Mouse (Mus musculus) limb, embryonic 12.5 days (tissue): ENCODE measurements around the gene Smok2a. TPM values are rescaled to one million over a fixed set of nuclear protein-coding genes. Genes with fewer than 3 reads are reported as not detected.
"Not testable (repeated sequence)": the region's sequence is repeated elsewhere in the genome, so short reads cannot be mapped to it uniquely, and the experiment has no call there.

Experiments
- ATAC-seq: fragments of 200-750 bp; cut with Nextera tagmentation; 2 replicates; pipeline ENCODE4 v1.8.0; 2017; ENCODE audit warnings: low read depth, moderate TSS enrichment; ENCODE audit not compliant: insufficient number of reproducible peaks, insufficient read depth, low FRiP score, low TSS enrichment
- H3K27ac ChIP-seq: fragments of 300-500 bp; sonication (generic); 2 replicates; pipeline ENCODE4 v1.5.1; 2016; ENCODE audit warnings: mild to moderate bottlenecking, moderate library complexity
- H3K27me3 ChIP-seq: fragments of 300-500 bp; sonication (generic); 2 replicates; pipeline ENCODE4 v1.6.1; 2016; ENCODE audit warnings: mild to moderate bottlenecking, moderate library complexity
- H3K36me3 ChIP-seq: fragments of 300-500 bp; sonication (generic); 2 replicates; pipeline ENCODE4 v1.6.1; 2016; ENCODE audit warnings: mild to moderate bottlenecking, moderate library complexity
- H3K4me1 ChIP-seq: fragments of 300-500 bp; sonication (generic); replicated peaks from 2 replicates; pipeline ENCODE4 v1.6.1; 2016
- H3K4me2 ChIP-seq: fragments of 300-500 bp; sonication (generic); 2 replicates; pipeline ENCODE4 v1.6.1; 2016; ENCODE audit warnings: mild to moderate bottlenecking, moderate library complexity
- H3K4me3 ChIP-seq: fragments of 300-500 bp; sonication (generic); replicated peaks from 2 replicates; pipeline ENCODE4 v1.5.1; 2016; ENCODE audit warnings: mild to moderate bottlenecking
- H3K9ac ChIP-seq: fragments of 300-500 bp; sonication (generic); replicated peaks from 2 replicates; pipeline ENCODE4 v1.6.1; 2016; ENCODE audit warnings: mild to moderate bottlenecking, moderate library complexity
- H3K9me3 ChIP-seq: fragments of 300-500 bp; sonication (generic); 2 replicates; pipeline ENCODE4 v1.6.1; 2016; ENCODE audit warnings: mild to moderate bottlenecking, moderate library complexity
- WGBS: fragments of 180-500 bp; shearing (Covaris S2); methylation state at CpG from one replicate; pipeline ENCODE4 v1.1.7; 2016; 5-methylcytosine and 5-hydroxymethylcytosine counted together
- polyA plus RNA-seq: library from polyadenylated mRNA; unstranded; fragments of >200 nt; fragmentation: Nextera tagmentation; extraction: Ambion mirVana; gene quantifications from 2 replicates; pipeline ENCODE4 v1.2.1, GENCODE M21; 2016

Smok2a gene
- polyA plus RNA-seq, 1 experiment from 2014 or later = not detected

DNA sequence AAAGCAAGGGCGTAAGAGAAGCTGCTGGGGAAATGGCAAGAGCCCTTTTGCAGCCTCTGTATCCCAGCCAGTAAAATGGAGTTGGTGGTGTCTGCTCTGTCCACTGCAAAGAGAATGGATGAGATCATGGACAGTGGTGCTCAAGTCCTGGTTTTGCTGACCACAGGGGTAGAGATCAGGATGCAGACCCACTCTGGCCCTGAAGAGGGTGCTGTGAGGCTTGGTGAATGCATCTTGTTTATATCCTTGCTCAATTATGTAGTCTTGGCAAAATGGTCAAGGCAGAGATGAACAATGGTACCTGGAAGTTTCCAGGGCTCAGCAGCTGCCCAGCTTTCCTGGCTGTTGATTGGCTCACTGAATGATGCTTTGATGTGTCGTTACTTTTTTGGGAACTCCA, 5.4 kb upstream of the Smok2a start:
- no peak overlapping the region for H3K4me3 ChIP-seq
- H3K4me2 ChIP-seq = no peak overlapping the region
- no peaks in the 10 kb centered on the region for H3K27me3 ChIP-seq
- 92% methylated on average over 2 of the region's 2 CpGs for WGBS
- no peaks in the 10 kb centered on the region for H3K4me1 ChIP-seq
- H3K36me3 ChIP-seq = no peaks in the 10 kb centered on the region
- H3K9me3 ChIP-seq = peaks cover 96% of the 10 kb centered on the region
- no peak for ATAC-seq
- H3K9ac ChIP-seq = no peak overlapping the region
- H3K27ac ChIP-seq = no peak overlapping the region

DNA sequence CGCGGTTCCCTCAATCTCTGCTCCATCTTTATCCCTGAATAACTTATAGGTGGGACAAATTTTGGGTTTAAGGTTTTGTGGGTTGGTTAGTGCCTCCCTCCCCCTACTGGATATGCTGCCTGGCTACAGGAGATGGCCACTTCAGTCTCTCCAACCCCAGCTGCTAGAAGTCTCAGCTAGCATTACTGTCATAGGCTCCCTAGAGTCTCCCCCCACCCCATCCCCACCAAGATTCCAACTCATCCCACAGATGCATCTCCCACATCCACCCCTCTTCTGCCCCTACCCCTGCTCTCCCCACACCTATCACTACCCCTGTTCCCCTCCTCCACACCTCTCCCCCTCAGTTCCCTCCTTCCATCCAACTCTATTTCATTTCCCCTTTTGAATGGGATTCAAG, 933 bp downstream of the Smok2a start:
- H3K27me3 ChIP-seq, H3K27ac ChIP-seq, H3K36me3 ChIP-seq, H3K4me2 ChIP-seq, ATAC-seq, H3K9ac ChIP-seq, H3K4me3 ChIP-seq, H3K4me1 ChIP-seq: not testable (repeated sequence)
- peaks cover 90% of the 10 kb centered on the region for H3K9me3 ChIP-seq
- WGBS = 91% methylated on average over 2 of the region's 2 CpGs

DNA sequence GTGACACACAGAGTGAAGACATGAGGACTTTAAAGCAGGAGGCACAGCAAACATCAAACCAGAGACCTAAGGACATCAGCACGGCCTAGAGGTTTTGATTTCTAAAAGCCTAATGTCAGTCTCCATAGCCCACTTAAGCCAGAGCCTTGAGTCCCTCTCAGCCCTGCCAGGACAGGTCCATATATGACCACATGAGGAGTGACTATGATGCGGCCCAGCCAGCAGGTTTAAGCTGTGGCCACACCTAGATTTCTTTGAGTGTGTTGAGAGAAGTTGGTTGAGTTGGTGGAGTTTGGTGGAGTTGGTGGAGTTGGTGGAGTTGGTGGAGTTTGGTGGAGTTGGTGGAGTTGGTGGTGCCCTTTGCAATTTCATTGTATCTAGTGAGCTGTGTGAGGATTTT, 9.0 kb downstream of the Smok2a start, which contains the start of gene Smok2b:
TSS of gene Smok2b (plus strand) at position 301 of the 400 bp plus-strand sequence.
- H3K36me3 ChIP-seq, ATAC-seq, H3K4me1 ChIP-seq, H3K4me2 ChIP-seq, H3K27me3 ChIP-seq, H3K4me3 ChIP-seq, H3K9ac ChIP-seq, H3K27ac ChIP-seq: not testable (repeated sequence)
- H3K9me3 ChIP-seq = peaks cover 91% of the 10 kb centered on the region
- WGBS = 82% methylated on average over 2 of the region's 2 CpGs

DNA sequence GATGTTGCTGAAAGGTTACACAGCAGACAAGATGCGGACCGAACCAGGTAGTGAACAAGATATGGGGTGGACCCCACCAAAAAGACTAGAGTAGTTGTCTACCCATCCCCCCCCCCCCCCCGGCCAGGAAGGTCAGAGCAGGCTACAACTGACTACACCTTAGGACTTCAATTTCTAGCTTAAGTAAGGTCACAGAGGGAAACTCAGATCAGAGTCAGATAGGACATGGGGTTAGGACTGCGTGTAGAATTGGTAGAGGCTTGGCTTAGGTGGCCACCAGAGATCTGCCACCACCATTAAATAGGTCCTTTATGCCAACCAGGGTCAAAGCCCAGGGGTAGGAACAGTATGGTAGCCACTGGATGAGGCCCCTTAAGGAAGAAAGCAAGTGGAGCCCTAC, 18.5 kb downstream of the Smok2a start:
- not testable (repeated sequence) for H3K27ac ChIP-seq, H3K4me2 ChIP-seq, H3K4me3 ChIP-seq, H3K4me1 ChIP-seq, H3K9ac ChIP-seq, H3K36me3 ChIP-seq, H3K27me3 ChIP-seq, ATAC-seq
- H3K9me3 ChIP-seq = peaks cover 56% of the 10 kb centered on the region
- WGBS = 86% methylated on average over 4 of the region's 4 CpGs

DNA sequence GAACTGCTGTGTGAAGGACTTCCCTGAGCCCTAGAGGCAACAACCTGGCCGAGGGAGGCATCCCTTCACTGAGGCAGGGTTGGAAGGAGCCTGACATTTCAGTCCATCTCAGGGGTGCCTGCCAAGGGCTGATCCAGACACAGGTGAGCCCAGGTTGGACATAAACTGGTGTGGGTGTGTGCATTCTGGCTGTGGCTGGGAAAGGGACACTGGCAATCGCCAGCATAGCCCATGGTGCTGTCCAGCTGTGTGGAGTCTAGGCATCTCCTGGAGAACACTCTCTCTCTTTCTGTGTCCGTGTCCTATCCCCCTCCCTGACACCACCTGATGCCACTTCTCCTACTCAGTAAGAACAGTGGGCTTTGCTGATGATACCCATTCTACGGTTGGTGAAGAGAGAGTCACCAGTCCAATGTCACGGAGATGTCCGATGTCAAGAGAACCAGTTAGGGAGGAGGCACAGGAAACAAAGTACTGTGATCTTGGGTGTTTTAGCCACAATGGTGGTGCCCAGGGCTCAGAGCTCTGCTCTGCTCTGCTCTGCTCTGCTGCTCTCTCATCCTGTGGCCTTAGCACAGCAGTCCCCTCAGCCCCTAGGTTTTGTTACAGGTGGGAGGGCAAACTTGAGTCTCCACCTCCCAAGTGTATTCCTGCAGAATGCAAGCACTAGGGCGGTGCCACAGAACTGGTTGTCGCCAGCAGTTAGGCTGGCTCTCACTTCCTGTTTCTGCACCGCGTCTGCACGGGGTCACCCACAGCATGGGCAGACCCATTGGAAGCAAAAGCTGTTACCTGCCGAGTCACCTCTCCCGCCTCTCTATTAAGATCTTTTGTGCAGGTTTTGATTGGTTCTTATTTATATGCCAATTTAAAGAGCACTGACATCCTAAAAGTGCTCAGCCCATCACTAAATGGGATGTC, 20.1 kb downstream of the Smok2a start:
- ATAC-seq, H3K4me2 ChIP-seq, H3K36me3 ChIP-seq, H3K27ac ChIP-seq, H3K27me3 ChIP-seq, H3K4me1 ChIP-seq, H3K9ac ChIP-seq, H3K4me3 ChIP-seq: not testable (repeated sequence)
- peaks cover 40% of the 10 kb centered on the region for H3K9me3 ChIP-seq
- 90% methylated on average over 7 of the region's 13 CpGs for WGBS

DNA sequence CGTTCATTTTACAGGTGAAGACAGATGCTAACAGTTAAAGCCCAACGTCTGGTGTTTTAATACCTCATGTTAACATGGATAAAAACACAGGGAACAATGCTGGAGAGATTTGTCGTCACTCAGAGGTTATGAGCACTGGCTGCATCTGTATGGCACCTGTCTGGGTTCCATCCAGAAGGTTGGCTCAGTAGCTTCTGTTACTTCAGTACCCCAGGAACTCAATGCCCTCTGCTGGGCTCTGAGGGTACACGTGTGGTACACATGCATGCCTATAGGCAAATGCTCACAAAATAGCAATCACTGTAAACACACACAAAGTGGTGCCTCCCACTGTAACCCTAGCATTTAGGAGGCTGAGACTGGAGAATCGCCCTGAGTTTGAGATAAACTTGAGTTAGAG, 33.8 kb downstream of the Smok2a start:
- H3K4me3 ChIP-seq, ATAC-seq, H3K4me2 ChIP-seq, H3K27me3 ChIP-seq, H3K27ac ChIP-seq, H3K9ac ChIP-seq, H3K9me3 ChIP-seq, H3K4me1 ChIP-seq, H3K36me3 ChIP-seq: not testable (repeated sequence)
- 74% methylated on average over 1 of the region's 5 CpGs for WGBS

Other genes with a start within 250 kb of the Smok2a start
- 131 and 152 TPM in 2 replicates for gene Wtap, start 227.0 kb upstream of the Smok2a start, polyA plus RNA-seq
- 94.3 and 95.6 TPM in 2 replicates for gene Sod2, start 214.3 kb upstream of the Smok2a start, polyA plus RNA-seq
- gene Gpr31b, start 168.9 kb upstream of the Smok2a start, polyA plus RNA-seq = not detected in 2 replicates
- gene Tcp10b, start 160.1 kb upstream of the Smok2a start, polyA plus RNA-seq = not detected in 2 replicates
- gene Unc93a, start 89.4 kb upstream of the Smok2a start, polyA plus RNA-seq = not detected in 2 replicates
- gene Smok2b, start 9.1 kb downstream of the Smok2a start, polyA plus RNA-seq = not detected in 2 replicates
- not detected in 2 replicates for gene Tcp10c, start 133.4 kb downstream of the Smok2a start, polyA plus RNA-seq